Mouse (Mus musculus): ENCODE data around the gene AU021092.
"Not testable (repeated sequence)": the region's sequence is repeated elsewhere in the genome, so short reads cannot be mapped to it uniquely, and the experiment has no call there.

AU021092 gene

DNA sequence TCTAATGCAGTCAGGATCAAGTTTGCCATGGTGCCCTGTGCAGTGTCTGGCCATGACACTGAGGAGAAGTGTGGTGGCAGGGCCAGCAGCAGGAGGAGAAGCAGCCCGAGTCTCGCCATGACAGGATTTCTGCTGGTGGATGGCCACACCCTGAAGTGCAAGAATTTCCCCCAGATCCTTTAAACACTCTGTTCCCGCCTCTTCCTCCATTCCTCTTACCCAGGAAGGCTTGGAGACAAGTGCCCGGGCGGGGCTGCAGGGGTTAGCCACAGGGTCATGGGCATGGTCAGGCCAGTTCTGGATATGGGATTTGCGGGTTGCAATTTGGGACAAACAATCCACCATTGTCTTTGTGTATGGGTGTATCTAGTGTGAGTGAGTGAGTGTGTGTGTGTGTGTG lies at the start of gene AU021092:
Gene AU021092 (minus strand): TSS at position 160 of the 400 bp plus-strand sequence.
- no peak for DNase-seq (ENCODE audit: low spot score in 2 of 2)

DNA sequence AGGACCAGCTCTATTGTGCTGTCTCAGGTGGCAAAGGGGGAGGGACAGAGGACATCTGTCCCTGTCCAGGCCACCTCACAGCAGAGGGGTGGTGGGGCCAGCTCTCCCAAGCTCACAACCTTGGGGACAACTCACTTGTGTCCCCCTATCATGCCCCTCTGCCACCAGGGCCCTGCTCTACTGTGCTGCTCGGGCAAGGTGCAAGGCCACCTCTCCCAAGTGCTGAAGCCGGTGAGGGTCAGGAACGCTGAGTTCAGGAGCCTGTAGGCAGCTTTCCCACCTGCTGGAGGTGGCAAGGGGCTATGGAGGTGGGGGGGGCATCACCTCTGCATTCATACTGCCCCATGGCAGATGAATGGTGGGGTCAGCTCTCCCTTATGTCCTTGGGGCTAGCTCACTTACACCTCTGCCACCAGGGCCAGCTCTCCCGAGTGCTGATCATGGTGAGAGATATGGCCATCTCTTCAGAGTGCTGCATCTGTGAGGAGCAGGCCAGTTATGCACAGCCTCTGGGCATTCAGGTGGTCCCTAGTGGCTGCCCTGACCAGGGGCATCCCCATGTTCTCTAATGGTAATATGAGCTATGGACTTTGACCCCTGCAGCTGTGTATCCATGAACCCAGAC lies 49.4 kb upstream of the AU021092 start:
- DNase-seq (ENCODE audit: low spot score in 2 of 2) = no peak

GRCm38 (mm10) chr16:5263926-5264325 lies 41.8 kb upstream of the AU021092 start:
- no peak for DNase-seq (ENCODE audit: low spot score in 2 of 2)

GRCm38 (mm10) chr16:5263156-5263555 lies 41.1 kb upstream of the AU021092 start:
- no peak for DNase-seq (ENCODE audit: low spot score in 2 of 2)

GRCm38 (mm10) chr16:5255779-5256496 lies 33.8 kb upstream of the AU021092 start, which contains the start of gene Eef2kmt:
TSS of gene Eef2kmt (minus strand) at chr16:5255983.
- peak; percentile 99 for DNase-seq (ENCODE audit: low spot score in 2 of 2)

DNA sequence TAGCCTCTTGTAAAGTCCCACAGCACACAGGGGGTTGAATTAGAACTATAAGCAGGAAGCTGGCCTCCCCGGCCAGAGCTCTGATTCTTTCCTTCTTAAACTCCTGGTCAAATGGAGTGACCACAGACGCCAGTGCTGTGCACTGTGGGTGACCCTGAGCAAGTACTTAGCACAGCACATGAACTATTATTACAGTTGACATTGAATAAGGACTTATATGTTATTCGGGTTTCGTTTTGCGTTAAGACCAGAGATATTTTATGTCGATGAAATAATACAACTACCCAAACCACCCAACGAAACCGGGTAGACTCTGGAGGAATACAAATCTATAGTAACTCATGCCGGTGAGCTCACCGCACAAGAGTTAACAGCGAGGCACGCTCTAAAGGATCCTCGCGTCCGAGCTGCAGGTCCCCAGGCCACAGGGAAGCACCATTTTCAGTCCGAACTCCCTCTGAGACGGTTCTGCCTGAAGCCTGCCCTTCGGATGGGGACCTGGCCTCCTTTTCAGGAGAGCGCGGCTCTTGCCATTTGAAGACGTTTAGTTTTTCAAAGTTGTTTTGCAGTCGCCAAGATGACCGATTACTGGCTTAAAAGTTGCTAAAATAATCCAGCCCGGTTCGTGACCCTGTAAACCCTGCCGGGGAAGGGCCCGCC lies 33.1 kb upstream of the AU021092 start:
- DNase-seq (ENCODE audit: low spot score in 2 of 2) = no peak

- DNase-seq (ENCODE audit: low spot score in 2 of 2) = peak; percentile 79 to 88
These were observed 32.4 kb upstream of the AU021092 start for GRCm38 (mm10) chr16:5254346-5255025.

- no peak for DNase-seq (ENCODE audit: low spot score in 2 of 2)
These were observed 30.2 kb upstream of the AU021092 start for GRCm38 (mm10) chr16:5252260-5252659.

GRCm38 (mm10) chr16:5250891-5251290 lies 28.8 kb upstream of the AU021092 start:
- no peak for DNase-seq (ENCODE audit: low spot score in 2 of 2)

DNA sequence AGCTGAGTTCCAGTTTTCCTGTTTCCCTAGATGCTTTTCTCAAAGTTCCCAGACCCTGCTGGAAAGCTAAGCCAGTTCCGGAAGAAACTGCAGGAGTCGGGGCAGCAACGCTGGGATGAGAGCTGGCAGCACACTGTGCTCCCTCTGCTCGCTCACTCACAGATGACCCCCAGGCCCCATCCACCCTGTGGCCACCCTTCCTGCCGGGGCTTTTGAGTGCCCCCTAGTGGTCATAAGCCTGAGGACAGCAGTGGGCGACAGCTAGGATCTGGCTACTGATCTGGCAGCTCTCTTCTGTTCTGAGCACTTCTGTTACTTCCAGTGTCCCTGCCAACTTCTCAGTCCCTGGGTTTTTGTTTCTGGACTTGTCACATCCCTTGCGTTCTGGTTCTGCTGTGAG lies 22.3 kb upstream of the AU021092 start:
- peak; percentile 18 to 64 for DNase-seq (ENCODE audit: low spot score in 2 of 2)

DNA sequence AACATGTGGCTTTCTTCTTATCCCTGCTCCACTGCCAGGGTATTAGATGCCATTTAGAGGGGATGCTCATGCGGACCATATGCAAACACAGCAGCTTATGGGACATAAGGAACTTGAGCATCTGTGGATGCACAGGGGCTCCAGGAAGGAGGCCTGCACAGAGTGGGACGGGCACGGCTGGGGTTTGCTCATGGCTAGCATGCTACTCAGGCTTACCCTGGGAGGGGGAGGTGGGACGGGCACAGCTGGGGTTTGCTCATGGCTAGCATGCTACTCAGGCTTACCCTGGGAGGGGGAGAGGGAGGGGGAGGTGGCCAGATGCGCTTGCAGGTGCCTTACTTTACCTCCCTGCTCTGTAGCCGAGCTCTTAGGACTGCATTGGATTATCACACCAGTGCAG lies 20.8 kb upstream of the AU021092 start:
- no peak for DNase-seq (ENCODE audit: low spot score in 2 of 2)

DNA sequence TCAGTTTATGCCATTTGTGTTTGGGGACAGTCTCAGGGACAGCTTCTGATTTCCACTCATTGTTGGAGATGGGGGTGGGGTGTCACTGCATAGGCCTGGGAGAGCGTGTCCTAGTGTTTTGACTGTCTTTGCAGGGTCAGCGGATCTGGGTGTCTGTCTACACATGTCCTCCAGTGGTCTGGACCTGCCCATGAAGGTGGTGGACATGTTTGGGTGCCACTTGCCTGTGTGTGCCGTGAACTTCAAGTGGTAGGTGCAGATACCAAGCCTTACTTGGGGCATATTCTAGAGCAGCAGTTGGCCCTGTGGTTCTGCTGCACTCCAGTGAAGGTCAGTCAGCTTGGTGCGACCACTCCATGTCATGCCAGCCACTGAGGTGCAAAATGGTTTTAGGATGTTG lies 20.3 kb upstream of the AU021092 start:
- no peak for DNase-seq (ENCODE audit: low spot score in 2 of 2)

- DNase-seq (ENCODE audit: low spot score in 2 of 2) = peak; percentile 82 to 88
These were observed 11.6 kb upstream of the AU021092 start, which contains the start of gene Alg1 for GRCm38 (mm10) chr16:5233418-5234313. TSS of gene Alg1 (plus strand) at chr16:5233621.

DNA sequence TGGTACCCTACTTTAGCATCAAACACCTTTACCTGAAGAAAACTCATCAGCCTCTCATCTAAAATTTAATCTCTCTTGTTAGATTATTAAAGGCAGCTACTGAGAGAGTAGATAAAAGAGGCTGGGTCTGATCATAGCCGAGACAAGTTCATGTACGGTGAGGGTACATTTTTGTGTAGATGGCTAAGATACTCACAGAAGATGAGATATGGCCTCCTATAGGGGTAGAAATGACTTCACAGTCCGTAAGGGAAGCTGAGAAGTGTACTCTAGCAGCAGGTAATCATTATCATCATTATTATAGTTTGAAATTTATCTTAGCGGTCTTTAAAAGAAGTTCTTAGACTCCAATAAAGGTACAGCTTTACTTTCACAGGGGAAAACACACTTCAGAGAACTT lies 10.9 kb upstream of the AU021092 start:
- DNase-seq (ENCODE audit: low spot score in 2 of 2) = no peak

- not testable (repeated sequence) for DNase-seq (ENCODE audit: low spot score in 2 of 2)
These were observed 6.0 kb upstream of the AU021092 start for GRCm38 (mm10) chr16:5228103-5228502.

DNA sequence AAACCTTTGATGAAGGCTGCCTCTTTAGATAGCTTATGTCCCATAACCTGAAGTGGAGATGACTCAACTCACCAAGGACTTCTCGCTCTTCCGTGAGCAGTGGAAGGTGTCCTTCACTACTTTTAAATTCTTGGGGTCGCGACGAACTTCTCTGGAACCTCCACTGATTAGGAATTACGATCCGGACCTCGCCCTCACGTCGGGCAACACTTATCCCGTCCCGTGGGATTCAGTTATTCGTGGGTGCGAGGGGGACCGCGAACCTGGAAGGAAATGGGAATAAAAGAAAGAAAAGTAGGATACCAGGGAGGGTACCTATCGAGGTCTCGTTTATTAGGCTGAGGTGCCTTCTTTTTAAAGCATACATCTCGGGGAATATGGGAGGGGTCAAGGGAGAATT lies 5.4 kb upstream of the AU021092 start:
- DNase-seq (ENCODE audit: low spot score in 2 of 2) = not testable (repeated sequence)

- not testable (repeated sequence) for DNase-seq (ENCODE audit: low spot score in 2 of 2)
These were observed 4.4 kb upstream of the AU021092 start for GRCm38 (mm10) chr16:5226534-5226933.

DNA sequence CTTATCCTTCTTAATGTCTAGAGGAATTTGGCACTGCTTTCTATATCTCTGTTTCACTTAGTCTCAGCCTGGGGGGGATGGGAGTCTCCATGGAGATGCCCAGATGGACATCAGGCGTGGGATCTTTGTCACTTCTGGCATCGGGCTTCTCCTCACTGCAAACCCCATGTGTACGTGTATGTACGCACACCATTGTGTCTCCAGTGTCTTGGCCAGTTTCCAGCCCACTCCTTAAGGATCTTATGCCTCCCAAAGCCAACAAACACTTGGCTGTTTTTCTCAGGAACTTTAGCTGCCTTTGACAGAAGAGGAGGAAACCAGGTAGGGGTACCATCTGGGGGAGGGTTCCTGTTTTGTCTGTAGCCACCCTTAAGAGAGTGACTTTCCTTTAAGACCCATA lies 696 bp downstream of the AU021092 start:
- no peak for DNase-seq (ENCODE audit: low spot score in 2 of 2)

GRCm38 (mm10) chr16:5217341-5218133 lies 4.6 kb downstream of the AU021092 start:
- no peak for DNase-seq (ENCODE audit: low spot score in 2 of 2)

- no peak for DNase-seq (ENCODE audit: low spot score in 2 of 2)
These were observed 5.4 kb downstream of the AU021092 start for GRCm38 (mm10) chr16:5216686-5217085.

Measured in thymus, postnatal 10 days (tissue).